Mouse (Mus musculus) cerebral cortex, adult 2 months (tissue): ENCODE measurements around the gene Sema4c.

Experiments
- WGBS: fragments of 180-500 bp; shearing (Covaris S2); methylation state at CpG from one replicate; pipeline ENCODE4 v1.1.7; 2018; 5-methylcytosine and 5-hydroxymethylcytosine counted together

The Sema4c gene

DNA sequence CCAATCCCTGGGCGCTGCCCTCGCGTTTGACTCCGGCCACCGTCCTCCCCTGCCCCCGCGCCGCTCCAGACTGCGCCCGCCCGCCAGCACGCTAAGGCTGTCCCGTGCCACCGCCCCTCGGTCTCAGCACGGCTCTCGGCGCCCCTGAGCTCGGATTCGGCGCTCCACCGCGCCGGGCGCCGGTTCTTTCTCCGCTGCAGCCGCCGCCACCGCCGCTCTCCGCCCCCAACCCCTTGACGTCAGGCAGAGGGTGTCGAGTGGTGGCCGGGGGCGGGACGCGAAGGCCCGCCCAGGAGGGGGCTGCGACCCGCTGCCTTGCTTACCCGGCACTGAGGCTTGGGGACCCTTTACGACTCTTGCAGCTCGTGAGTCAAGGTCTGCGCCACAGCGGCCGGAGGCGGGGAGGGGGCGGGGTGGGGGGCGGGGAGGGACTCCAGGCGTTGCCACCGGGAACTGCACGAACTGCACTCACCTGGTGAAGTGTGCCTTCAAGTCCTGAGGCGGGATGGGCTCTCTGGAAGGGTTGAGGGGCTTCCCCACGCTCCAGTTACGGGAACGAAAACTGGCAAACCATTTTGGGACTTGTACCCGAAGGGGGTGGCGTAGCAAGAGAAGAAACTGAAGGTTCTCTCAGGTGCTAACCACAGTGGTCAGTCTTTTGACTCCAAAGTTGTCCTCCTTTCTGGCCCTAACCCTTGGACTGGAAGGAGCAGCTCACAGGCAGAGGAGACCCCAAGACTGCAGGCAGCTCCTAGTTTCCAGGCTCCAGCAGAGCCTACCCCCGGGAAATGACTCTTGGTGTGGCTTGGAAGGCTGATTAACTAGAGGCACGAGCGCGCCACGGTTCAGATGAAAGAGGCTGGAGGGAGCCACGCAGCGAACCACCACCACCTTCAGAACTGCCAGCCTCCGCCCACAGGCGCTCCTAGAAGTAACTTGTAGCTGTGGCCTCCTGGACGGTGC lies at the start of gene Sema4c:
Gene Sema4c (minus strand): TSS at position 319 of the 963 bp plus-strand sequence.
- WGBS, result 3% methylated on average over 68 of the region's 69 CpGs

DNA sequence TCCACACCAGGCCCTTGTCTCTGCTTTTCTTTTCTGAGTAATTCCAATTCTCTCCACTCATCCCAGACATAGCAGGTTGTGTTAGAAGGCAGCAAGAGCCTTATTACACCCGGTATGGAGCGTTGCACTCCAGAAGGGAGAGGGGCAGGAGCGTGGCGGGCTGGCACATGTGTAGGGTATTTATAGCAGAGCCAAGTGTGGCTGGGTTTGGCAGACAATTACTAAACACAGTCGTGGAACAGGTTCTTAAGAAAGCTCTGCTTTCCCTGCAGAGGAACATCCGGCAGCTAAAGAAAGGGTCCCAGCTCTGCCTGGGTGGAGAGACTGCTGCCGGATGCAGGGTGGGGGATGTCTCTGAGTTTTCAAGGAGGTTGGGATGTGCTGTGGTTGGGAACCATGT lies 48.8 kb upstream of the Sema4c start:
- WGBS, result 20% methylated on average over 7 of the region's 7 CpGs

DNA sequence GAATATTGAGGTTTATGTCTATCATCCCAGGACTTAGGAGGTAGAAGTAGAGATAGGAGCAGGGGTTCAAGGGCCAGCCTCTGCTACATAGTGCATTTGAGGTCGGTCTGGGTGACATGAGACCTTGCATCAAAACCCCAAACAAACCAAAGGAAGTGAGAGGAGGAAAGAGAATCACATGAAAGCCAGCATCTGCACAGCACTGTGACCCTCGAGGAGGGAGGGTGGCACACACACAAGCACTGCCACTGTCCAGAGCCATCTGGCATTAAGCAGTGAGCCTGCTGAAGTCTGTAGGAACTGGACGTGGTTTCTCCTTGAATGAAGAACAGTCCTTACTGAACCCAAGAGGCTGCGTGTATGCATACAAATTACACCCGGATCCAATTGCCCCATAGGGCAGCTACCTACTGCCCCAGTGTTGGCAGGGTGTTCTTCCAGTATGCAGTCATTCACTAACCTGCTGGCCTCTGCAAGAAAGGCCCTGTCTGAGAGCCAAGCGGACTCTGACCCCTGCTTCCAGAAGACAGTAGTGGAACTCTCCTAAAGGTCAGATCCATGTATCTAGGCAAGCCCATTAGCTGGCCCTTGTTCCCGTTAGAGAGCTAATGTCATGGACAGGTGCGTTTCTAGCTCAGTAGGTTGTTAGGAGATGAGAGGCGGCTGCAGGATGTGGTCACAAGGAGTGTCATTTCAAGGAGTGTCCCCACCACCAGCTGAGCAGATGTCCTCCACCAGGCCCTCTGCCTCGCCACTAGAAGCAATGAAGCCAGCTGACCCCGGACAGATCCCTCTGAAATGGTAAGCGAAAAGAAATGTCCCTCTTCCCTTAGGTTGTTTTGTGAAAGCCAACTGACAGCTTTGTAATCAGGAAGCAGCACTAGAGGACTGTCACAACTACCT lies 46.4 kb upstream of the Sema4c start:
- WGBS, result 80% methylated on average over 12 of the region's 12 CpGs

DNA sequence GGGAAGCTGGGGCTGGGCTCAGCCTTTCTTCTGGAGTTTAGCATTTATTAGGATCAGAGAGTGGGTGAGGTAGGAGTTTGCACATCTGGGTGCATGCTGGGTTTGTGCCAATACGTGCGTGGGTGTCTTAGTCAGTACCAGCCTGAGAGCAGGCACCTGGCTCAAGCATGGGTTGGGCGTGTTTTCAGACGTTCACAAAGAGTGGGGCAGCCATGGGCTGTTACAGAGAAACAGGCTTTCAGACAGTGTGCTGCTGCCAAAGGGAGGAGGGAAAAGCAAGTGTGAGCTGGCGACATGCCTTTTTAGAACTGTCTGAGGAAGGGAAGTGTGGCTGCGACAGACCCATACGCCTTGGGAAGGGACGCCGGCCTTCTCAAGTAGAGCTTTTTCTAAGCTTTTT lies 45.2 kb upstream of the Sema4c start:
- WGBS, result 17% methylated on average over 9 of the region's 9 CpGs

DNA sequence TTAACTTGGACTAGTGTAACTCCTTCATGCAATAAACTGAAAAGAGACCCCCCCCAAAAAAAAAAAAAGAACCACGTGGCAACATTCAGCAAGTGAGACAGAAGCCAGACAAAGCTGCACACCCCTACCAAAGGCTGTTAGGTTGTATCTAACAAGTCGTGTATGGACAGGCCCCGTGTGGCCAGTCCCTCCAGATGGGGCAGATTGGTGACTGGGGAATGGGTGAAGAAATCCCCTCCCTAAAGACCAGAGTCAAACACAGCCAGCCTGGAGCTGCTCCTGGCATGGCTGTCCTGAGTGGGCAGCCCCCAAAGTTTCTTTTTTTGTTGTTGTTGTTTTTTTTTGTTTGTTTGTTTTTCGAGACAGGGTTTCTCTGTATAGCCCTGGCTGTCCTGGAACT lies 44.1 kb upstream of the Sema4c start:
- WGBS, result 75% methylated on average over 4 of the region's 4 CpGs

DNA sequence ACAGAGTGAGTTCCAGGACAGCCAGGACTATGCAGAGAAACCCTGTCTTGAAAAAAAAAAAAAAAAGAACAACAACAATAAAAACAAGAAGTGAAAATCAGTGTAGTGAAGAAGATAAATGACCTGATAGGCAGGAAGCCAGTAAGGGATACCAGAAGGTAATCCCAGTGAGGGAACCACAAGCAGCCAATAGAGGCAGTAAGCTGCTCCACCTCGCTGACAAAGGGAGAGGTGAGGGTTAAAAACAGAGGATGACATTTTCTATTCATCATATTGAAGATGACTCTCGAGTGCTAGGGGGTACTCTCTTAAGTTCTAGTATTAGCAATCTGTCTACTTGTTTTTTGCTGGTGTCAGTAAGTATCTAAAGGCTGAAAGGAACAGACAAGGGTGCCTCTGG lies 40.3 kb upstream of the Sema4c start:
- 87% methylated on average over 2 of the region's 2 CpGs for WGBS

DNA sequence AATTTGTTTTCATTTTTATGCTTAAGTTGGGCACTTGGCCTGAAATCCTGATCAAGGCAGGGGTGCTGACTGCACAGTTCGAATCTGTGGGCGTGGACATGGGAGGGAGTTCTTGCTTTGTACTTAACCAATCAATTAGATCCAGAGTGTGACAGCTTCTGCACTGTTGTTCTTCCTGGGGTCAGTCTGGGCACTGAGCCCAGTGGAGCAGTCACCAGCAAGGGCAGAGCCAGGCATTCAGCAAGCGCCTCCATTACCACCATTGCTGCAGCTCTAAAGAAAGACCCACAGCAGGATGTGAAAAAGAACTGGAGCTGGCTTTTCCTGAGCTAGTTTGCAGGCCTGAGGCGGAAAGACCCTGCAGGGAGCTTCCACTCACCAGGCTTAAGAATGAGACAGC lies 38.0 kb upstream of the Sema4c start:
- 49% methylated on average over 4 of the region's 4 CpGs for WGBS

DNA sequence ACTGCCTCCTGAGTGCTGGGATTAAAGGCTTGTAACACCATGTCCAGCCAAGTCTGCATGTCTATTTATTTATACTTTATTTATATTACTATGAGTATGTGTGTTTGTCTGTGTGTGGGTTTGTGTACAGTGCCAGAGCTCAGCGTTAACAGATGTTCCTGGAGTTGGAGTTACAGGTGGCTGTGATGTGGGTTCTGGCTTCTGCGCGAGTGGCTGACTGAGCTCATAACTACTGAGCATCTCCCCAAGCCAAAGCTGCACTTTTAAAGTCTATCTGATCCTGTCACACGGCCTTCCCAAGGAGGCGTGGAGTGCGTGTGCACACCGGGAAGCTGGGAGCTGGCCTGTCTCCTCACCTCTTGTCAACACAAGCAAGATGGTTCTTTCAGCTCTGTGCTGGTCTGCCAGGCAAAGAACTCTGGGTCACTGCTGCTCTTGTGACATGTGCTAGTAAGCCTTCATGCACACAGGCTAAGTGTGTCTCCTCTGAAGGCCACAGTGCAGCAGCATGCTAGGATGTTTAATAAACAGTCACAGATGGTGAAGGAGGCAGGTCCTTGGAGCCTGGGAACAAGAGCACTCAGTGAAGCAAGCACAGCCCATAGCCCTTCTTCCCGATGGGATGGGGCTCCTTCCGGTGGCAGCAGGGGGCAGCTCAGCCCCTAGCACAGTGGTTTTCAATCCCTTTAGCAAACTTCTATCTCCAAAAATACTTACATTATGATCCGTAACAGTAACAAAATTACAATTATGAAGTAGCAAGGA lies 37.2 kb upstream of the Sema4c start:
- WGBS, result 57% methylated on average over 10 of the region's 10 CpGs

DNA sequence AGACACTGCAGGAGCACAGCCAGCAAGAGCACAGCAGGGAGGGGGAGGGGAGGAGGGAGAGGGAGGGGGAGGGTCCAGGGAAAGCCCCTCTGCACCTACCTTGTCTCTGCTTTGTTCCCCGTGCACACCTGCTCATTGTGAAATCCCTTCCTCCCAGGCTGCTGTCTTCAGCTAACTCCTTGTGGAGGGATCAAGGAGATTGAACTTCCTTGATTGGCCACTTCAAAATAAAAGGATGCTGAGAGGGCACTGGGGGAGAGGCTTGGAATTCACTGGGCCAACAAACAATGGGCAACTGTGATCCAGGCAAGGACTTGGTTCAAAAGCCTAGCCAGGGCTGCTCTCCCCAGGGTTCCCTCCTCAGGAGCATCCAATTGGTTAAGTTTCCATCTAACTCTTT lies 35.0 kb upstream of the Sema4c start:
- 67% methylated on average over 1 of the region's 1 CpGs for WGBS

DNA sequence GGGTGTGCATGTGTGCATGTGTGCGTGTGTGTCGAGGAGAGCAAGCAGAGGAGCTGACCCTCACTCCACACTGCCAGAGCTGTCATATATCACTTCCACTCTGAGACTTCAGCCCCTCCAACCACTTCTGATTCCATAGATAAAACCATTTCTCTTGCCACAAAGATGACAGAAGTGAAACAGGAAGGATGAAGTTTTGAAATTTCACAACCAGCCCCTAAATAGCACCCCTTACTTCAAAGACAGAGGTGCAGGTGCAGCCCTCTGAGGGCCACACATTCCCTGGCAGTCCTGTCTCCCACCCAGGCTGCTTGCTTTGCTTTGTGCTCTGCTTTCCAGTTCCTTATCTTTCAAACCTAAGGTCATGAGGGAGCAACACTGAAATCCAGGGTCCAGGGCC lies 33.3 kb upstream of the Sema4c start:
- 85% methylated on average over 2 of the region's 2 CpGs for WGBS

DNA sequence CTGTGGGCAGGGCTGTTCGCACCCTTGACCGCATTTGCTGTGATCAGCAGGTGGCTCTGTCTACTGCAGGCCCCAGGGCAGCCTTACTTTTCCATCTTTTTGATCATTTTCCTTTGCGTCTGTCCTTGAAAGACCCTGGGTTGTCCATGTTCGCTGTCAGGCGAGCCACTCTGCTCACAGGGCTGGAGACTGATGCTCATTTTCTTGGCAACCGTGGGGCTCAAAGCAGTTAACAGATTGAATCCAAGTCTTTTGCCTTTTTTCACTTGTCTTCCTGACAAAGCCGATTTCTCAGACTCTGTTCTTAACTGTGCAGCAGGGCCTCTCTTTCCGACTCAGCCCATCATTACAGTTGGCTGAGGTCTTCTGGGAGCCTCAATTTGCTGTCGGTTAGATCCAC lies 32.5 kb upstream of the Sema4c start:
- WGBS, result 60% methylated on average over 9 of the region's 9 CpGs

DNA sequence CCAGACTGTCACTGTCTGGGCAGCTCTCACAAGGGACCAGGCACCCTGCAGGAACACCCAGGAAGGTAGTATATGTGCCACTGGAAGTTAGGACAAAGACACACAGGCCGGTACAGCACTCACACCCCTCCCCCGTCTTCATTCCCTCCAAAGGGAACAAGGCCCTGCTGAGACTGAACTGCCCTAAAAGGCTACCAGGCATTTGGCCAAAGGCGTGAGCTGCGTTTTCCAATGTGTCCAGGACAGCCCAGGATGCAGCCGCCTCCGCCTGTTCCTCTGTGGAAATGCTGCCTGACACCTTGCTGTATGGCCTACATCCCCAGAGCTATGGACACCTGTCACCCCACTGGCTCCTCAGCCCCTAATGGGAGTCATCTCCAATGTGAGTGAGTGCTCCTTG lies 31.3 kb upstream of the Sema4c start:
- 58% methylated on average over 6 of the region's 6 CpGs for WGBS

DNA sequence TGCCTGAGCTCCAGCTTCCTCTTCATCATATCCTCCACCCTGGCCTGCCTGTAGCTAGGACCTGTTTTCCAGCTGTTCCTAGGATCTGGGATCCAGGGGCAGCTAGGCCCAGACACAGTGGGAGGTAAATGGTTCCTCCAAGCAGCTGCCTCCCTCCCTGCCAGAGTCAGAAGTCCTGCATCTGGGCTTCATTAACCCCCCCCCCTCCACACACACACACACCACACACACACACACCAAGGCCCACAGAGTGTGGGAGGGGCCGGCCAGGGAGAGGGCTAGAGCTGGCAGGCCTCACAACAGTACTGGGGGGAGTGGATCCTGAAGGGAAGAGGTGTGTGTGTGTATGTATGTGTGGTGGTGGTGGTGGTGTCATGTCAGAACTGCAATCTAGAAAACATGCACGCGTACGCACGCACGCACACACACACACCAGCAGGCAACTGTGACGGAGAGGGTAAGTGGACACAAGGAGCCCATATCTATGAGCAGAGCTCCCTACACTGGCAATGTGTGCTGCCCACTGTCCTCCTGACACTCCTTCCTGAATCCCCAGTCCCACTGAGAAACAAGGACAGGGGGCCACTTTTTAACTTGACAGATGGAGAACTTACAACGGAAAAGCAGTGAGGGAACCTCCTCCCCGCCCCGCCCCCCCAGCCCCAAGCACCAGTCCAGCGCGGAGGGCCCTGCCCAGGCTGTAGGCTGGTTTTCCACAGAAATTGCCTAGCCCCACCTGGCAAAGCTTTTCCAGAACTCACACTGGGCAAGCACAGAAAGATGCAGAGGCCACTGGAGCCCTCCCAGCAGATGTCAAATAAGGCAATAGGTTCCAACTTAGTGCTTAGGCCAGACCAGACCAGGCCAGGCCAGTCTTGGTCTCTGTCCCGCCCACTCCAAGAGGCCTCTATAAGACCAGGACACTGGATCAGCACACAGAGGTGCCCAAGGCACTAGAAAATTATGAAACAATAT lies 30.6 kb upstream of the Sema4c start:
- 79% methylated on average over 13 of the region's 13 CpGs for WGBS

DNA sequence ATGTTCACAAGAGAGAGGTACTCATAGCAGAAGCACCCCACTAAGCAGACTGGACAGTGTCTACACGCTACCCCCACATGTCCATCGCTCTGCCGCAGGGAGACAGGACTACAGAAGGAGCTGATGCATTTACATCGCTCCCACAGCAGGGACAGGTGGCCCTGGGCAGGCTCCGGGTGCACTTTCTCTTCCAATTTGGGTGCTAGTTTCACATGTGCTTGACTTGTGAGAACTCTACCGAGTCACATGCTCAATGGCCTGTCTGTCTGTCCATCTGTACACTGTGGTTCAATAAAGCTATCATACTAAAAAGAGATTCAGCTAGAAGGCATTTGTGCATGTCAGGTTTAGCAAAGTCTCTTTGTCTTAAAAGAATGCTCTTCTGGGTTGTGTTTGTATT lies 29.7 kb upstream of the Sema4c start:
- WGBS, result 89% methylated on average over 6 of the region's 6 CpGs

DNA sequence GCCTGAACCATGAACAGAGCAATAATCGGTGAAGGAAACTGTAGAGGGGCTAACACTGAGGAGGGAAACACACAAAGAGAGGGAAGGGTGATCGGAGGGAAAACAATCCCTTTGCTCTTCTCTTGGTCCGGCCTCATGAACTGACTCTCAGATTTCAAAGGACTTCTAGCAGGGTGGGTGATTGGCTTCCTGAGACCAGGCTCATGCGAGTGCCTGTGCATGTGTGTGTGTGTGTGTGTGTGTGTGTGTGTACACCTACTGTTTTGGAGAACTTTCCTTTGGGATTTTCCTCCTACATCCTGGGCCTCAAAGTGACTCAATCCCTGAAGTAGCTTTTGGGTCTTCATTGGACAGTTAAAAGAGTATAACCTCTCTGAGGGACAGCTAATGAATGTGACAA lies 28.1 kb upstream of the Sema4c start:
- WGBS, result 86% methylated on average over 4 of the region's 4 CpGs

DNA sequence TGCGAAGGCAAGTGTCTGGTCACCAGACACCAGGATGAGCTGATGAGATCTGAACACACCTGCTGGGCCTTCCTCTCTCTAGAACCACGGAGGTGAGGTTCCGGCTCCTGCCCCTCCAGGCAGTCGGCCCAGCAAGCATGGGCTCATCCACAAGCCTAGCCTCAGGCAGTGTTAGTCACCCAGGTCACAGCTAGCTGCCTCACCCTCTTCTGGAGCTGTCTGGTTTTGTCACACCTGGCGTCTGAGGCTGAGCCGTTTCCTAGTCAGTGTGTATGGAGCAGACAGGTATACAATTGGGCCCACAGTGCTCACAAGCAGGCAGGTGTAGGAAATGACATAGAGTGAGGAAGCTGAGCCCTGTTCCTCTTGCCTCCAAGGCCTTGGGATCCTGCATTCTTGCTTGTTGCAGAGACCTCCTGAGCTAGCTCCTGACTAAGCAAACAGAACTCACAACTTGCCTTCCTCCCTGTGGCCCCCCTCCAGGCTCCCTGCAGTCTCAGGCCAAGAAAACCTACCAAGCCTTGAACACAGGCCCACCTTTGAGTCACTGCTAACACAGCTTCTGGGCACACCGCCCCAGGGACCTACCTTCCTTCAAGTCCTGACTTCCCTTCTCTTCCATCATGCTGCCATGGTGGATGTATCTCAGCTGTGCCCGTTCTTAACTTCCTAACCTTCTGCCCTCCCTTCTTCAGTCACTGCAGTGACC lies 25.4 kb upstream of the Sema4c start:
- WGBS, result 92% methylated on average over 8 of the region's 8 CpGs

DNA sequence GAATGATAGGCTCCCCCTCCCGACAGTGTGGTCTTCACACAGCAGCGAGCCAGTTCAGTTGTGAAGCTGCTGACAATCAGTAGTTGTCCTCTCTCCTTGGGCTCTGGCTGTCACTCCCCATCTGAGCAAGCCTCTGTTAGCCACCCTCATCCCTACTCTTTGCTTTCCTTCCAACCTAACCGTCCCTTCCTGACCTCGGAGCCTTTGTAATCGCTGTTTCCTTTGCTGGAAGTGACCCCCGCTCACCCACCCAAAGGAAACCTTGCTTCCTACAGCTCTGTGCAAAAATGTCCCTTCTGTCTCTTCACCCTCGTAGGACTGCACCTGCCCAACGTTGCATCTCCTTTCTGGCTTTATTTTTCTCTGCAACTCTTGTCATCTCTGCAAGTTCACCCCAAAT lies 24.1 kb upstream of the Sema4c start:
- 76% methylated on average over 8 of the region's 8 CpGs for WGBS

DNA sequence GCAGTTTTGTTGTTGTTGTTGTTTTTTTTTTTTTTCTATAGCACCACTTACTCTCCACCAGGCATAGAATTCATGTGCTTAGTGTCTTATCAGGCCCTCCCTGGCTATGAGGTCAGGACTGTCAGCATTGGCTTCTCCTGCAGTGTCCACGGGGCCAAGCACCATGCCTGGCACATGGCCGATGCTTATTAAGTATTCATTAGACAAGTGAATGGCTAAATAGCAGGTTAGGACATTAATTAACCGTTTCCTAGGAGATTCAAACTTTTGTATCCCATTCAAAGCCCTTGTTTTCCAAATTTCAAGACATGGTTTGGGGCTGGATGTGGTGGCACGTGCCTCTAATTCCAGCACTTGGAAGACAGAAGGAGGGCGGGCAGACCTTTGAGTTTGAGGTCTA lies 23.1 kb upstream of the Sema4c start:
- 70% methylated on average over 5 of the region's 5 CpGs for WGBS

DNA sequence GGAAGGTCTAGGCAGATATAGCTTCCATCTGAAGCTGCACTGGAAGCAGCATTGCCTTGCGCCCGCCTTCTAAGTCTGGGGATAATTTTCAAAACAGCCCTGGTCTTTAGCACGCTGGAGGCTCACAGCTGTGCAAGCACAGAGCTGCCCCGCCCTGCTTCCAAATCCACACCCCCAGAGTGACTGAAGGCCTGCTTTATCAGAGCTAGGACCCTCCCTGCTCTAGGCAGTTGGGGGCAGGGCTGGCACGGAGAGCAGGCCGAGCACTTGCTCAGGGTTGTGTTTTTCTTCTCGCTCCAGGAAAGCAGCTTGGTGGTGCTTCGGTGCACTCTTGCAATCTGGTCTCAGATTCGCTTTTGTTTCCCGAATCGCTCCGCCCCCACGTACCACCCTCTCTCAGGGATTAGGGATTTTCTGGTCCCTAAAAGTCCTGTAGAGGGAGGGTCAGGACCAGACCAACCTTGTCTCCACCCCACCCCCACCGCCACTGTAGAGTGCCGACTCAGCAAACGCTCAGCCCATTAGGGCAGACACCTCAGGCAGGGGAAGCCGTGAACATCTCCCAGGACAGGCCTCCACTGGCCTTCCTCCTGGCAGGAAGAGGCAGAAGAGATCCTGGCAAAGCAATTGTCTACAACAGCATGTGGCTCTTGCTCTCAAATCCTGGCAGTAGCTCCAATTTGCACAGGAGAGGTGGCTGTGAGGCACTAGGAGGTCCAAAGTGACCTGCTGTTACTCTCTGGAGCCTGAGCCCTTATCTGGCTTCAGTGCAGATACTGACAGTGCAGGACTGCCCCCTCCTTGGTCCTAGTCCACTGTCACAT lies 22.4 kb upstream of the Sema4c start:
- 5% methylated on average over 17 of the region's 17 CpGs for WGBS
